In the genomic region with DNA sequence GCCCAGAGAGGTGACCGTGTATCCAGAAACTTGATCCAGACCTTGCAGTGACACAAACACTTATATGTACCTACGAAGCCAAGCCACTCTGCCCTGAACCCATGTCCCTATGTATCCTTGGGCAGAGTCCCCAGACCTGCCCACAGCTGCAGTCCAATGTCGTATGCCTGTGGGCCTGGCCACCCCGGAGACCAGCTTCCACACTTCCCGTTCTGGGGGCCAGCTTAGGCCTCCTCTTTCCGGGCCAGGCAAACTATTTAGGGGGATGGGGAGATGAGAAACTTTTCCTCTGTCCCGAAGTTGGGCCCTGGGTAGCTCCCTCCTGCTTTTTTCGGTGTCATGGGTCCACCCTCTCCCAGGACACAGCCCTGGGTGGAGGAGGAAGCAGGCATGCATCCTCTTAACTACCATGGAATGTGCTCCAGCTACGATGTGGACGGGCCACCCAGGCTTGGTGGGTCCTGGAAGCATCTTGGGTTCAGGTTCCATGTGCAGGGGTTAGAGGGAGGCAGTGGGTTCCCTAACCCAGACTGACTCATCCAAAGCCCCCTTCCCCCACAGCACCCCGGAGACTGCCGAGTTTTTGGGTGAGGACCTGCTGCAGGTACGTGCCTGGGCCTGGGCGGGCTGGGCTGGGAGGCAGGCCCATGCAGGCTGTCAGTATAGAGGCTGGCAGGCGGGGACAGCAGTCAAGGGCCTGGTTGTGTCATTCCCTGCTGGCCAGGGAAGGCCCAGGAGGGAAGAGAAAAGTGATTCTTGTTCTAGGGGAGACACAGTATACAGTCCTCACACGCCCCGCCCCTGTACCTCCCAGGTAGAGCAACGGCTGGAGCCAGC, we compare ENCODE assay signal across 9 mouse cellular contexts. TPM values are rescaled to one million over a fixed set of nuclear protein-coding genes. Genes with fewer than 3 reads are reported as not detected.
DNase-seq lines count a peak whose midpoint lies in the region; ATAC-seq and TF ChIP-seq lines count a peak whose summit lies in the region.
"Had no signal": no experiment of that assay in that cellular context is flagged by ENCODE, and none has a peak within 500 bp of the region (broad histone marks: within the 10 kb centered on the region; RNA-seq: fewer than 3 reads in every experiment).

No protein-coding gene starts in this region.

- peak overlapping the region; percentile 92 for H3K27ac ChIP-seq in heart, embryonic 10.5 days
- H3K27ac ChIP-seq in MEL (ENCODE audit: control insufficient read depth, low read depth, low read length) (peak overlapping the region; percentile 56), macrophage (peak overlapping the region; percentile 85)
- peak overlapping the region; percentile 86 for H3K27ac ChIP-seq in hindbrain, embryonic 10.5 days

- 0 out of 4 replicates have a peak, but pooled peaks of 1 of the 2 experiments have one; percentile 9 for TF ChIP-seq POLR2A in MEL (IDR thresholded peaks at IDR 0.05; ENCODE audit: control insufficient read depth in 1 of 2, insufficient read depth in 1 of 2, low read depth in 1 of 2, low read length in 2 of 2, poor library complexity in 1 of 2)

- ATAC-seq in erythroid progenitor cell, adult 5-6 weeks (replicated peaks; ENCODE audit: low FRiP score, poor library complexity, severe bottlenecking) = no peak

- DNase-seq in heart, embryonic 10.5 days (ENCODE audit: low spot score) = no peak
- no peak for DNase-seq in heart, adult 8-10 months (ENCODE audit: low spot score)
- no peak for DNase-seq in MEL (ENCODE audit: low read depth, low spot score)
- no peak for DNase-seq in hindbrain, embryonic 10.5 days (ENCODE audit: low spot score)
- DNase-seq in retina, postnatal 1 day = no peak
- no peak for DNase-seq in adrenal gland, postnatal 10 days

- peak overlapping the region; percentile 83 for H3K4me3 ChIP-seq in heart, embryonic 10.5 days
- H3K4me3 ChIP-seq in MEL (ENCODE audit: control insufficient read depth in 1 of 2, insufficient read depth in 1 of 2, low read depth in 2 of 2, low read length in 2 of 2) = peak overlapping the region; percentile 93 to 97
- H3K4me3 ChIP-seq in hindbrain, embryonic 10.5 days = peak overlapping the region; percentile 72
- H3K4me3 ChIP-seq in macrophage (ENCODE audit: inconsistent target) = peak overlapping the region; percentile 95

- H3K9ac ChIP-seq in MEL (ENCODE audit: control insufficient read depth, low read depth, low read length, poor library complexity, severe bottlenecking) = peak overlapping the region; percentile 91

- no peak for TF ChIP-seq CTCF in MEL (IDR thresholded peaks at IDR 0.05 in 2 of 3, conservative IDR thresholded peaks at IDR 0.05 in 1 of 3; ENCODE audit: control insufficient read depth in 1 of 3, insufficient read depth in 1 of 3, low read depth in 2 of 3, low read length in 3 of 3, poor library complexity in 1 of 3, severe bottlenecking in 1 of 3)

- H3K36me3 ChIP-seq in heart, embryonic 10.5 days = peaks cover 46% of the 10 kb centered on the region
- peaks cover 0 to 15% of the 10 kb centered on the region in 2 experiments; a peak in 2 of 4 replicates for H3K36me3 ChIP-seq in MEL (ENCODE audit: control insufficient read depth in 1 of 2, insufficient read depth in 2 of 2, low read length in 2 of 2)
- peaks cover 22% of the 10 kb centered on the region for H3K36me3 ChIP-seq in hindbrain, embryonic 10.5 days
- peaks cover 35% of the 10 kb centered on the region for H3K36me3 ChIP-seq in macrophage (ENCODE audit: inconsistent target)

- TF ChIP-seq RAD21 in MEL (IDR thresholded peaks at IDR 0.05; ENCODE audit: low read depth, low read length) = no peak

- H3K27me3 ChIP-seq in heart, embryonic 10.5 days (ENCODE audit: insufficient read depth, poor library complexity, severe bottlenecking) = no peaks in the 10 kb centered on the region
- no peaks in the 10 kb centered on the region for H3K27me3 ChIP-seq in MEL (ENCODE audit: control insufficient read depth in 1 of 2, insufficient read depth in 2 of 2, low read length in 2 of 2)
- H3K27me3 ChIP-seq in hindbrain, embryonic 10.5 days (ENCODE audit: insufficient read depth, poor library complexity, severe bottlenecking) = peaks cover 19% of the 10 kb centered on the region

- H3K4me1 ChIP-seq in heart, embryonic 10.5 days = peaks cover 62% of the 10 kb centered on the region
- peaks cover 11 to 24% of the 10 kb centered on the region in 2 experiments for H3K4me1 ChIP-seq in MEL (ENCODE audit: control insufficient read depth in 1 of 2, insufficient read depth in 2 of 2, low read length in 2 of 2)
- peaks cover 59% of the 10 kb centered on the region for H3K4me1 ChIP-seq in hindbrain, embryonic 10.5 days (replicated peaks)

- H3K79me2 ChIP-seq in MEL (ENCODE audit: control insufficient read depth, insufficient read depth, low read length, poor library complexity) (peaks cover 12% of the 10 kb centered on the region), macrophage (ENCODE audit: inconsistent target) (peaks cover 32% of the 10 kb centered on the region)

- TF ChIP-seq EP300 in MEL (IDR thresholded peaks at IDR 0.05; ENCODE audit: low read depth in 1 of 2, low read length in 2 of 2) = no peak

- 17% methylated on average over 18 of the region's 18 CpGs for WGBS in heart, embryonic 10.5 days
- WGBS in hindbrain, embryonic 10.5 days = 13% methylated on average over 18 of the region's 18 CpGs
- 26% methylated on average over 17 of the region's 18 CpGs for WGBS in macrophage (ENCODE audit: missing documents)

- no peaks in the 10 kb centered on the region for H3K9me3 ChIP-seq in heart, embryonic 10.5 days
- H3K9me3 ChIP-seq in MEL (replicated peaks; ENCODE audit: insufficient read depth, low read length) = no peaks in the 10 kb centered on the region
- H3K9me3 ChIP-seq in hindbrain, embryonic 10.5 days = no peaks in the 10 kb centered on the region

RNA-seq across cellular contexts. Expression of gene Sh3bp1, which starts 1.2 kb away (rescaled TPM):
- 33.8 and 44.4 TPM in 2 replicates for polyA plus RNA-seq in heart, embryonic 10.5 days (2016; fragmentation: Nextera tagmentation; extraction: Ambion mirVana)
- 1 to 10 TPM; 2.6 to 6.3 (median 4.1) TPM for total RNA-seq in heart, adult 8-10 months (2022)
- total RNA-seq in MEL (2012; rRNA removed) = 17.1 and 21.0 TPM in 2 replicates
- polyA plus RNA-seq in MEL (2012; ENCODE audit: insufficient read depth in 1 of 2, insufficient read length in 2 of 2, low read depth in 1 of 2, low replicate concordance in 2 of 2, missing spikeins in 1 of 2) = 10 to 100 TPM in 1 of 2 experiments, not detected in 1; 80.2 TPM
- polyA plus RNA-seq in hindbrain, embryonic 10.5 days (2016; fragmentation: Nextera tagmentation; extraction: Ambion mirVana) = 23.8 and 24.7 TPM in 2 replicates
- 100 to 1,000 TPM in 17 of 26 experiments, 10 to 100 TPM in 9; 18.8 to 471 (median 176) TPM for total RNA-seq in macrophage (2018; cell fraction: chromatin; rRNA removed)
- 100 to 1,000 TPM in 11 of 26 experiments, 10 to 100 TPM in 15; 31.5 to 168 (median 84.8) TPM for total RNA-seq in macrophage (2018; cell fraction: cytosol; rRNA removed)
- total RNA-seq in macrophage (2018; cell fraction: nucleus; rRNA removed) = 100 to 1,000 TPM in 14 of 26 experiments, 10 to 100 TPM in 12; 22.3 to 199 (median 104) TPM
- 67.4 to 90.3 TPM (median 70.9 TPM) in 3 replicates for polyA plus RNA-seq in macrophage (2018)
- total RNA-seq in erythroid progenitor cell, adult 5-6 weeks (2015; ENCODE audit: low replicate concordance) = 17.7 and 21.4 TPM in 2 replicates
- 0.26 and 7.1 TPM in 2 replicates for total RNA-seq in erythroid progenitor cell, adult 5-6 weeks (2017; ENCODE audit: low replicate concordance)
- total RNA-seq in adrenal gland, postnatal 10 days (2021) = 10 to 100 TPM; 11.7 to 17.1 TPM

RNA-seq across cellular contexts. Expression of gene Gm49510, which starts 1.3 kb away (rescaled TPM):
- polyA plus RNA-seq in heart, embryonic 10.5 days (2016; fragmentation: Nextera tagmentation; extraction: Ambion mirVana) = 0.11 and 0.38 TPM in 2 replicates
- not detected for total RNA-seq in heart, adult 8-10 months (2022)
- total RNA-seq in MEL (2012; rRNA removed) = 0.27 TPM in 1 of 2 replicates, not detected in the other
- polyA plus RNA-seq in MEL (2012; ENCODE audit: insufficient read depth in 1 of 2, insufficient read length in 2 of 2, low read depth in 1 of 2, low replicate concordance in 2 of 2, missing spikeins in 1 of 2) (under 1 TPM in 1 of 2 experiments, not detected in 1; 0.17 TPM), macrophage (2018) (0.25 to 0.59 TPM in 2 of 3 replicates, not detected in the other)
- polyA plus RNA-seq in hindbrain, embryonic 10.5 days (2016; fragmentation: Nextera tagmentation; extraction: Ambion mirVana) = 0.29 and 0.38 TPM in 2 replicates
- 1 to 10 TPM in 9 of 26 experiments, under 1 TPM in 10, not detected in 7; 0.31 to 2.4 (median 0.98) TPM for total RNA-seq in macrophage (2018; cell fraction: chromatin; rRNA removed)
- 1 to 10 TPM in 1 of 26 experiments, under 1 TPM in 22, not detected in 3; 0.10 to 1.0 (median 0.40) TPM for total RNA-seq in macrophage (2018; cell fraction: cytosol; rRNA removed)
- 1 to 10 TPM in 1 of 26 experiments, under 1 TPM in 14, not detected in 11; 0.18 to 1.1 (median 0.66) TPM for total RNA-seq in macrophage (2018; cell fraction: nucleus; rRNA removed)
- 1.3 TPM in 1 of 2 replicates, not detected in the other for total RNA-seq in erythroid progenitor cell, adult 5-6 weeks (2015; ENCODE audit: low replicate concordance)
- not detected in 2 replicates for total RNA-seq in erythroid progenitor cell, adult 5-6 weeks (2017; ENCODE audit: low replicate concordance)
- total RNA-seq in adrenal gland, postnatal 10 days (2021) = not detected
- total RNA-seq: left cerebral cortex, postnatal 10 days had no signal

RNA-seq across cellular contexts. Expression of gene Pdxp, which starts 12.9 kb away (rescaled TPM):
- 26.5 and 35.7 TPM in 2 replicates for polyA plus RNA-seq in heart, embryonic 10.5 days (2016; fragmentation: Nextera tagmentation; extraction: Ambion mirVana)
- 1 to 10 TPM in 2 of 4 experiments, under 1 TPM in 2; 0.69 to 1.0 (median 0.88) TPM for total RNA-seq in heart, adult 8-10 months (2022)
- total RNA-seq in MEL (2012; rRNA removed) = 16.7 and 21.5 TPM in 2 replicates
- polyA plus RNA-seq in MEL (2012; ENCODE audit: insufficient read depth in 1 of 2, insufficient read length in 2 of 2, low read depth in 1 of 2, low replicate concordance in 2 of 2, missing spikeins in 1 of 2) (10 to 100 TPM in 1 of 2 experiments, not detected in 1; 25.4 TPM), macrophage (2018) (0.13 to 1.2 TPM (median 0.70 TPM) in 3 replicates)
- polyA plus RNA-seq in hindbrain, embryonic 10.5 days (2016; fragmentation: Nextera tagmentation; extraction: Ambion mirVana) = 29.5 and 33.9 TPM in 2 replicates
- total RNA-seq in macrophage (2018; cell fraction: chromatin; rRNA removed) = 1 to 10 TPM in 23 of 26 experiments, under 1 TPM in 1, not detected in 2; 0.66 to 5.7 (median 3.7) TPM
- under 1 TPM; 0.05 to 0.84 (median 0.33) TPM for total RNA-seq in macrophage (2018; cell fraction: cytosol; rRNA removed)
- total RNA-seq in macrophage (2018; cell fraction: nucleus; rRNA removed) = 10 to 100 TPM in 1 of 26 experiments, 1 to 10 TPM in 24, under 1 TPM in 1; 0.82 to 11.1 (median 4.4) TPM
- total RNA-seq in erythroid progenitor cell, adult 5-6 weeks (2015; ENCODE audit: low replicate concordance) = 0.72 and 2.1 TPM in 2 replicates
- total RNA-seq in erythroid progenitor cell, adult 5-6 weeks (2017; ENCODE audit: low replicate concordance) = 1.4 TPM in 1 of 2 replicates, not detected in the other
- total RNA-seq in adrenal gland, postnatal 10 days (2021) = 1 to 10 TPM; 5.2 to 6.1 TPM

RNA-seq across cellular contexts. Expression of gene Gga1, which starts 23.8 kb away (rescaled TPM):
- 51.5 and 56.6 TPM in 2 replicates for polyA plus RNA-seq in heart, embryonic 10.5 days (2016; fragmentation: Nextera tagmentation; extraction: Ambion mirVana)
- total RNA-seq in heart, adult 8-10 months (2022) = 10 to 100 TPM; 44.8 to 49.1 (median 46.3) TPM
- total RNA-seq in MEL (2012; rRNA removed) = 16.1 and 18.2 TPM in 2 replicates
- 10 to 100 TPM in 1 of 2 experiments, not detected in 1; 48.1 TPM for polyA plus RNA-seq in MEL (2012; ENCODE audit: insufficient read depth in 1 of 2, insufficient read length in 2 of 2, low read depth in 1 of 2, low replicate concordance in 2 of 2, missing spikeins in 1 of 2)
- 51.1 and 60.7 TPM in 2 replicates for polyA plus RNA-seq in hindbrain, embryonic 10.5 days (2016; fragmentation: Nextera tagmentation; extraction: Ambion mirVana)
- total RNA-seq in macrophage (2018; cell fraction: chromatin; rRNA removed) = 100 to 1,000 TPM in 24 of 26 experiments, 10 to 100 TPM in 2; 71.9 to 245 (median 168) TPM
- total RNA-seq in macrophage (2018; cell fraction: cytosol; rRNA removed) = 10 to 100 TPM; 65.1 to 86.4 (median 78.3) TPM
- total RNA-seq in macrophage (2018; cell fraction: nucleus; rRNA removed) = 100 to 1,000 TPM in 15 of 26 experiments, 10 to 100 TPM in 11; 55.6 to 160 (median 110) TPM
- polyA plus RNA-seq in macrophage (2018) = 54.0 to 74.5 TPM (median 65.4 TPM) in 3 replicates
- total RNA-seq in erythroid progenitor cell, adult 5-6 weeks (2015; ENCODE audit: low replicate concordance) = 22.0 and 25.2 TPM in 2 replicates
- 3.5 and 6.0 TPM in 2 replicates for total RNA-seq in erythroid progenitor cell, adult 5-6 weeks (2017; ENCODE audit: low replicate concordance)
- total RNA-seq in adrenal gland, postnatal 10 days (2021) = 10 to 100 TPM; 48.8 to 50.6 TPM

RNA-seq across cellular contexts. Expression of gene Lgals1, which starts 25.7 kb away (rescaled TPM):
- polyA plus RNA-seq in heart, embryonic 10.5 days (2016; fragmentation: Nextera tagmentation; extraction: Ambion mirVana) = 427 and 466 TPM in 2 replicates
- total RNA-seq in heart, adult 8-10 months (2022) = 100 to 1,000 TPM; 175 to 339 (median 222) TPM
- total RNA-seq in MEL (2012; rRNA removed) = 974 and 1,054 TPM in 2 replicates
- polyA plus RNA-seq in MEL (2012; ENCODE audit: insufficient read depth in 1 of 2, insufficient read length in 2 of 2, low read depth in 1 of 2, low replicate concordance in 2 of 2, missing spikeins in 1 of 2) (1,000 to 10,000 TPM in 1 of 2 experiments, 100 to 1,000 TPM in 1; 646 to 1,010 TPM), macrophage (2018) (1,502 to 3,219 TPM (median 3,114 TPM) in 3 replicates)
- polyA plus RNA-seq in hindbrain, embryonic 10.5 days (2016; fragmentation: Nextera tagmentation; extraction: Ambion mirVana) = 305 and 403 TPM in 2 replicates
- total RNA-seq in macrophage (2018; cell fraction: chromatin; rRNA removed) = 100 to 1,000 TPM in 1 of 26 experiments, 10 to 100 TPM in 25; 10.4 to 333 (median 30.0) TPM
- 1,000 to 10,000 TPM in 18 of 26 experiments, 100 to 1,000 TPM in 8; 732 to 2,113 (median 1,238) TPM for total RNA-seq in macrophage (2018; cell fraction: cytosol; rRNA removed)
- 100 to 1,000 TPM in 25 of 26 experiments, 10 to 100 TPM in 1; 69.0 to 290 (median 144) TPM for total RNA-seq in macrophage (2018; cell fraction: nucleus; rRNA removed)
- 66.7 and 92.6 TPM in 2 replicates for total RNA-seq in erythroid progenitor cell, adult 5-6 weeks (2015; ENCODE audit: low replicate concordance)
- 67.5 and 70.4 TPM in 2 replicates for total RNA-seq in erythroid progenitor cell, adult 5-6 weeks (2017; ENCODE audit: low replicate concordance)
- 100 to 1,000 TPM; 601 to 606 TPM for total RNA-seq in adrenal gland, postnatal 10 days (2021)
